ENCODE assay signal across 10 mouse cellular contexts in genomic region chr9:106355975-106356286, GRCm38 (mm10). TPM values are rescaled to one million over a fixed set of nuclear protein-coding genes. Genes with fewer than 3 reads are reported as not detected.
DNase-seq lines count a peak whose midpoint lies in the region; ATAC-seq and TF ChIP-seq lines count a peak whose summit lies in the region.
"Had no signal": no experiment of that assay in that cellular context is flagged by ENCODE, and none has a peak within 500 bp of the region (broad histone marks: within the 10 kb centered on the region; RNA-seq: fewer than 3 reads in every experiment).

No protein-coding gene starts in this region.

- no peak for DNase-seq in hindbrain, postnatal 0 days (ENCODE audit: low spot score)
- no peak for DNase-seq in neural tube, embryonic 11.5 days (ENCODE audit: low spot score)
- DNase-seq in neural tube, embryonic 10.5 days (ENCODE audit: extremely low spot score, low spot score) = no peak
- no peak for DNase-seq in adrenal gland, adult (ENCODE audit: inconsistent age in 2 of 2, low spot score in 1 of 2)
- DNase-seq in ovary, postnatal 10 days (ENCODE audit: low spot score) = no peak
- DNase-seq: cerebellum, adult 8-10 months; gastrocnemius, postnatal 14 days had no signal

- H3K4me2 ChIP-seq in hindbrain, embryonic 12.5 days (replicated peaks) = no peak overlapping the region
- no peak overlapping the region for H3K4me2 ChIP-seq in hindbrain, postnatal 0 days (ENCODE audit: low read depth, low read length)
- no peak overlapping the region for H3K4me2 ChIP-seq in neural tube, embryonic 11.5 days (ENCODE audit: low read depth)
- no peak overlapping the region; the same call in 1 of the 2 replicates for H3K4me2 ChIP-seq in limb, embryonic 15.5 days

- H3K4me1 ChIP-seq in hindbrain, embryonic 12.5 days = peaks cover 25% of the 10 kb centered on the region
- H3K4me1 ChIP-seq in hindbrain, postnatal 0 days (ENCODE audit: insufficient read depth, low read length) = no peaks in the 10 kb centered on the region
- H3K4me1 ChIP-seq in neural tube, embryonic 11.5 days (ENCODE audit: control insufficient read depth, insufficient read depth, low read length) = peaks cover 12% of the 10 kb centered on the region; the same call in 1 of the 2 replicates
- peaks cover 93% of the 10 kb centered on the region for H3K4me1 ChIP-seq in limb, embryonic 15.5 days

- no peak overlapping the region for H3K4me3 ChIP-seq in hindbrain, embryonic 12.5 days
- H3K4me3 ChIP-seq in hindbrain, postnatal 0 days (ENCODE audit: low read length) = no peak overlapping the region
- H3K4me3 ChIP-seq in neural tube, embryonic 11.5 days (ENCODE audit: low read depth, low read length) = no peak overlapping the region
- H3K4me3 ChIP-seq in limb, embryonic 15.5 days = no peak overlapping the region

- no peak for TF ChIP-seq CTCF in hindbrain, postnatal 0 days (IDR thresholded peaks at IDR 0.05; ENCODE audit: low read depth)

- no peak; the same call in 1 of the 2 replicates for ATAC-seq in hindbrain, embryonic 12.5 days (ENCODE audit: low FRiP score)
- no peak for ATAC-seq in hindbrain, postnatal 0 days
- ATAC-seq in neural tube, embryonic 11.5 days (ENCODE audit: insufficient read depth, low FRiP score, low TSS enrichment) = no peak
- no peak for ATAC-seq in limb, embryonic 15.5 days (ENCODE audit: insufficient number of reproducible peaks, low FRiP score, low TSS enrichment, low read depth)

- H3K36me3 ChIP-seq in hindbrain, embryonic 12.5 days = no peaks in the 10 kb centered on the region
- H3K36me3 ChIP-seq in hindbrain, postnatal 0 days (ENCODE audit: insufficient read depth, low read length) = no peaks in the 10 kb centered on the region
- H3K36me3 ChIP-seq in neural tube, embryonic 11.5 days (ENCODE audit: control insufficient read depth, insufficient read depth, low read length) = no peaks in the 10 kb centered on the region
- no peaks in the 10 kb centered on the region for H3K36me3 ChIP-seq in limb, embryonic 15.5 days

- H3K9me3 ChIP-seq in hindbrain, embryonic 12.5 days (replicated peaks) = no peaks in the 10 kb centered on the region
- H3K9me3 ChIP-seq in hindbrain, postnatal 0 days (ENCODE audit: low read length) = no peaks in the 10 kb centered on the region
- H3K9me3 ChIP-seq in neural tube, embryonic 11.5 days (ENCODE audit: control insufficient read depth, low read length) = no peaks in the 10 kb centered on the region
- H3K9me3 ChIP-seq in limb, embryonic 15.5 days = no peaks in the 10 kb centered on the region

- H3K27me3 ChIP-seq in hindbrain, embryonic 12.5 days = no peaks in the 10 kb centered on the region
- no peaks in the 10 kb centered on the region for H3K27me3 ChIP-seq in hindbrain, postnatal 0 days (ENCODE audit: insufficient read depth, low read length)
- H3K27me3 ChIP-seq in neural tube, embryonic 11.5 days (ENCODE audit: control insufficient read depth, insufficient read depth, low read length) = no peaks in the 10 kb centered on the region
- H3K27me3 ChIP-seq in limb, embryonic 15.5 days = no peaks in the 10 kb centered on the region

- H3K9ac ChIP-seq in hindbrain, embryonic 12.5 days = no peak overlapping the region
- H3K9ac ChIP-seq in hindbrain, postnatal 0 days (replicated peaks; ENCODE audit: low read length) = no peak overlapping the region
- H3K9ac ChIP-seq in neural tube, embryonic 11.5 days (ENCODE audit: low read length) = no peak overlapping the region
- H3K9ac ChIP-seq in limb, embryonic 15.5 days = no peak overlapping the region
- H3K9ac ChIP-seq: liver, embryonic 14.5 days had no signal

- peak overlapping the region; percentile 74 for H3K27ac ChIP-seq in hindbrain, embryonic 12.5 days
- H3K27ac ChIP-seq in hindbrain, postnatal 0 days = no peak overlapping the region
- H3K27ac ChIP-seq in neural tube, embryonic 11.5 days (ENCODE audit: low read depth, low read length) = peak overlapping the region; percentile 73
- peak overlapping the region; percentile 94 for H3K27ac ChIP-seq in limb, embryonic 15.5 days
- H3K27ac ChIP-seq: liver, embryonic 14.5 days had no signal

RNA-seq across cellular contexts. Expression of gene Dusp7, which starts 12.5 kb away (rescaled TPM):
- polyA plus RNA-seq in hindbrain, embryonic 12.5 days (2016; fragmentation: Nextera tagmentation; extraction: Ambion mirVana) = 25.5 and 26.9 TPM in 2 replicates
- total RNA-seq in hindbrain, postnatal 0 days (2014; rRNA removed) = 56.0 and 66.4 TPM in 2 replicates
- 12.7 and 13.7 TPM in 2 replicates for polyA plus RNA-seq in hindbrain, postnatal 0 days (2015; fragmentation: Nextera tagmentation; extraction: Ambion mirVana)
- 28.1 and 28.7 TPM in 2 replicates for polyA plus RNA-seq in neural tube, embryonic 11.5 days (2014; fragmentation: Nextera tagmentation; extraction: Ambion mirVana)
- 39.0 and 47.0 TPM in 2 replicates for polyA plus RNA-seq in limb, embryonic 15.5 days (2015; fragmentation: Nextera tagmentation; extraction: Ambion mirVana)
